Mouse (Mus musculus) heart, embryonic 11.5 days (tissue): Measurements from ENCODE around the gene Tbc1d22a. TPM values are rescaled to one million over a fixed set of nuclear protein-coding genes. Genes with fewer than 3 reads are reported as not detected.

Experiments used
- ATAC-seq: fragments of 200-750 bp; cut with Nextera tagmentation; replicated peaks from 2 replicates; pipeline ENCODE4 v1.8.0; 2017; ENCODE audit warnings: moderate library complexity; ENCODE audit not compliant: insufficient number of reproducible peaks, low FRiP score, low TSS enrichment
- H3K27ac ChIP-seq: fragments of 300-500 bp; sonication (generic); 2 replicates; pipeline ENCODE4 v1.5.1; 2014; ENCODE audit warnings: mild to moderate bottlenecking, low read depth, low read length
- H3K27me3 ChIP-seq: fragments of 300-500 bp; sonication (generic); 2 replicates; pipeline ENCODE4 v1.6.1; 2014; ENCODE audit warnings: mild to moderate bottlenecking, low read length, mixed read lengths; ENCODE audit not compliant: control insufficient read depth, insufficient read depth
- H3K36me3 ChIP-seq: fragments of 300-500 bp; sonication (generic); 2 replicates; pipeline ENCODE4 v1.6.1; 2014; ENCODE audit warnings: mild to moderate bottlenecking, low read length, moderate library complexity, mixed read lengths; ENCODE audit not compliant: control insufficient read depth, insufficient read depth
- H3K4me1 ChIP-seq: fragments of 300-500 bp; sonication (generic); 2 replicates; pipeline ENCODE4 v1.6.1; 2014; ENCODE audit warnings: low read length; ENCODE audit not compliant: control insufficient read depth, insufficient read depth
- H3K4me2 ChIP-seq: fragments of 300-500 bp; sonication (generic); 2 replicates; pipeline ENCODE4 v1.6.1; 2014; ENCODE audit warnings: mild to moderate bottlenecking, moderate library complexity
- H3K4me3 ChIP-seq: fragments of 300-500 bp; sonication (generic); 2 replicates; pipeline ENCODE4 v1.5.1; 2014; ENCODE audit warnings: low read depth, low read length
- H3K9ac ChIP-seq: fragments of 300-500 bp; sonication (generic); 2 replicates; pipeline ENCODE4 v1.6.1; 2014; ENCODE audit warnings: mild to moderate bottlenecking, low read depth, low read length, moderate library complexity
- H3K9me3 ChIP-seq: fragments of 300-500 bp; sonication (generic); replicated peaks from 2 replicates; pipeline ENCODE4 v1.6.1; 2016; ENCODE audit warnings: low read length; ENCODE audit not compliant: control insufficient read depth
- WGBS: fragments of 180-500 bp; shearing (Covaris S2); extraction: QIAGEN DNeasy Blood & Tissue Kit; methylation state at CpG from one replicate; pipeline ENCODE4 v1.1.7; 2014; ENCODE audit not compliant: insufficient replicate concordance; 5-methylcytosine and 5-hydroxymethylcytosine counted together
- polyA plus RNA-seq: library from polyadenylated mRNA; unstranded; fragments of >200 nt; fragmentation: Nextera tagmentation; extraction: Ambion mirVana; gene quantifications from 2 replicates; pipeline ENCODE4 v1.2.1, GENCODE M21; 2014

Gene Tbc1d22a
- polyA plus RNA-seq, 1 experiment from 2014 or later: 6.0 TPM

- ATAC-seq: no peak
- no peaks in the 10 kb centered on the region for H3K36me3 ChIP-seq
These were observed 43.8 kb downstream of the Tbc1d22a start for GRCm38 (mm10) chr15:86257916-86258685.

GRCm38 (mm10) chr15:86259233-86259632, 45.0 kb downstream of the Tbc1d22a start:
- H3K9ac ChIP-seq: no peak overlapping the region
- H3K9me3 ChIP-seq: no peaks in the 10 kb centered on the region
- no peak overlapping the region for H3K4me2 ChIP-seq
- no peaks in the 10 kb centered on the region; the same call in 1 of the 2 replicates for H3K4me1 ChIP-seq
- H3K27me3 ChIP-seq: peaks cover 3% of the 10 kb centered on the region; the same call in 1 of the 2 replicates
- no peak overlapping the region for H3K27ac ChIP-seq
- 64% methylated on average over 4 of the region's 4 CpGs for WGBS
- no peaks in the 10 kb centered on the region for H3K36me3 ChIP-seq
- ATAC-seq: no peak
- no peak overlapping the region for H3K4me3 ChIP-seq

More at GRCm38 (mm10) chr15:86257916-86258685, 43.8 kb downstream of the Tbc1d22a start:
- whole genome bisulfite sequencing: 78% methylated on average over 9 of the region's 9 CpGs
- Histone ChIP-seq H3K4me1 (no peaks in the 10 kb centered on the region; the same call in 1 of the 2 replicates), H3K9ac (no peak overlapping the region), H3K4me3 (no peak overlapping the region), H3K27me3 (peaks cover 3% of the 10 kb centered on the region; the same call in 1 of the 2 replicates), H3K9me3 (no peaks in the 10 kb centered on the region), H3K27ac (no peak overlapping the region), H3K4me2 (no peak overlapping the region)

GRCm38 (mm10) chr15:86260111-86260510, 45.9 kb downstream of the Tbc1d22a start:
- Histone ChIP-seq H3K27ac (no peak overlapping the region), H3K9me3 (no peaks in the 10 kb centered on the region), H3K9ac (no peak overlapping the region), H3K4me3 (no peak overlapping the region), H3K27me3 (peaks cover 3% of the 10 kb centered on the region; the same call in 1 of the 2 replicates), H3K4me1 (peaks cover 2% of the 10 kb centered on the region; the same call in 1 of the 2 replicates), H3K36me3 (no peaks in the 10 kb centered on the region), H3K4me2 (no peak overlapping the region)
- 86% methylated on average over 4 of the region's 4 CpGs for WGBS
- no peak for ATAC-seq

- Histone ChIP-seq H3K9ac (no peak overlapping the region), H3K36me3 (no peaks in the 10 kb centered on the region), H3K27ac (no peak overlapping the region), H3K9me3 (no peaks in the 10 kb centered on the region), H3K4me1 (peaks cover 2% of the 10 kb centered on the region; the same call in 1 of the 2 replicates), H3K4me2 (no peak overlapping the region), H3K27me3 (no peaks in the 10 kb centered on the region), H3K4me3 (no peak overlapping the region)
- ATAC-seq: no peak
- WGBS: 67% methylated on average over 3 of the region's 3 CpGs
These were observed 50.1 kb downstream of the Tbc1d22a start for GRCm38 (mm10) chr15:86264389-86264788.

- ATAC-seq: no peak
- Histone ChIP-seq H3K9me3 (no peaks in the 10 kb centered on the region), H3K4me3 (no peak overlapping the region), H3K27me3 (no peaks in the 10 kb centered on the region), H3K4me1 (peaks cover 2% of the 10 kb centered on the region; the same call in 1 of the 2 replicates), H3K4me2 (no peak overlapping the region), H3K9ac (no peak overlapping the region), H3K27ac (no peak overlapping the region), H3K36me3 (no peaks in the 10 kb centered on the region)
- WGBS: 64% methylated on average over 7 of the region's 7 CpGs
These were observed 50.5 kb downstream of the Tbc1d22a start for GRCm38 (mm10) chr15:86264803-86265202.

- no peak overlapping the region for H3K4me2 ChIP-seq
- H3K9ac ChIP-seq: no peak overlapping the region
- no peaks in the 10 kb centered on the region for H3K27me3 ChIP-seq
- ATAC-seq: no peak
- H3K36me3 ChIP-seq: no peaks in the 10 kb centered on the region
- WGBS: 70% methylated on average over 4 of the region's 4 CpGs
- H3K9me3 ChIP-seq: no peaks in the 10 kb centered on the region
- H3K4me1 ChIP-seq: peaks cover 2% of the 10 kb centered on the region; the same call in 1 of the 2 replicates
- H3K4me3 ChIP-seq: no peak overlapping the region
- H3K27ac ChIP-seq: no peak overlapping the region
These were observed 52.7 kb downstream of the Tbc1d22a start for GRCm38 (mm10) chr15:86266975-86267374.

GRCm38 (mm10) chr15:86268526-86268925, 54.3 kb downstream of the Tbc1d22a start:
- Histone ChIP-seq H3K27me3 (no peaks in the 10 kb centered on the region), H3K4me3 (no peak overlapping the region), H3K36me3 (no peaks in the 10 kb centered on the region), H3K27ac (no peak overlapping the region), H3K9me3 (no peaks in the 10 kb centered on the region), H3K9ac (no peak overlapping the region), H3K4me2 (no peak overlapping the region), H3K4me1 (peaks cover 2% of the 10 kb centered on the region; the same call in 1 of the 2 replicates)
- 48% methylated on average over 1 of the region's 1 CpGs for WGBS
- ATAC-seq: no peak

- Histone ChIP-seq H3K9me3 (no peaks in the 10 kb centered on the region), H3K27me3 (no peaks in the 10 kb centered on the region), H3K4me2 (no peak overlapping the region), H3K4me3 (no peak overlapping the region), H3K9ac (no peak overlapping the region), H3K4me1 (peaks cover 7% of the 10 kb centered on the region), H3K36me3 (no peaks in the 10 kb centered on the region), H3K27ac (no peak overlapping the region)
- WGBS: 87% methylated on average over 7 of the region's 7 CpGs
- ATAC-seq: no peak
These were observed 61.5 kb downstream of the Tbc1d22a start for GRCm38 (mm10) chr15:86275754-86276153.
